Mouse (Mus musculus): ENCODE measurements around the gene Ildr2. TPM values are rescaled to one million over a fixed set of nuclear protein-coding genes. Genes with fewer than 3 reads are reported as not detected.

Ildr2 gene
- total RNA-seq (2014; fragmentation: Nextera tagmentation) (not detected in 2 replicates), total RNA-seq (2017) (0.06 and 0.11 TPM in 2 replicates), polyA plus RNA-seq (2012) (0.01 TPM in 1 of 2 replicates, not detected in the other)

- ATAC-seq (ENCODE audit: extremely low read depth, insufficient number of reproducible peaks, low FRiP score, poor library complexity, severe bottlenecking): no peak
- no peak for DNase-seq (ENCODE audit: low spot score)
- H3K27me3 ChIP-seq (ENCODE audit: insufficient read depth, low read length): no peaks in the 10 kb centered on the region
- H3K4me3 ChIP-seq (ENCODE audit: low read depth, low read length): no peak within 1 kb of the TSS
- H3K9me3 ChIP-seq (replicated peaks): no peaks in the 10 kb centered on the region
- H3K36me3 ChIP-seq (replicated peaks): no peaks in the 10 kb centered on the region
- H3K4me1 ChIP-seq (ENCODE audit: insufficient read depth, low read depth, low read length): no peaks in the 10 kb centered on the region
- TF ChIP-seq CTCF (IDR thresholded peaks at IDR 0.05; ENCODE audit: low read depth, low read length): no peak
- TF ChIP-seq GATA1 (IDR thresholded peaks at IDR 0.05; ENCODE audit: borderline replicate concordance, low read length): no peak
- no peak for TF ChIP-seq TAL1 (conservative IDR thresholded peaks at IDR 0.05; ENCODE audit: low read depth, low read length)
- no peak for TF ChIP-seq POLR2AphosphoS5 (IDR thresholded peaks at IDR 0.05; ENCODE audit: insufficient replicate concordance, low read depth, low read length)
- TF ChIP-seq GATA2 (IDR thresholded peaks at IDR 0.05; ENCODE audit: borderline replicate concordance, low read depth, low read length): no peak
Observed at GRCm38 (mm10) chr1:166253898-166254894, at the start of gene Ildr2. Gene Ildr2, plus strand, starts transcription at chr1:166254139.

GRCm38 (mm10) chr1:166204171-166204570 is 49.8 kb upstream of the Ildr2 start:
- Histone ChIP-seq H3K4me3 (ENCODE audit: low read depth, low read length) (no peak overlapping the region), H3K4me1 (ENCODE audit: insufficient read depth, low read depth, low read length) (no peaks in the 10 kb centered on the region), H3K9me3 (replicated peaks) (no peaks in the 10 kb centered on the region), H3K27me3 (ENCODE audit: insufficient read depth, low read length) (0 out of 2 replicates have a peak, but pooled peaks cover 8% of the 10 kb centered on the region), H3K36me3 (replicated peaks) (no peaks in the 10 kb centered on the region)
- DNase-seq (ENCODE audit: low spot score) (no peak), ATAC-seq (ENCODE audit: extremely low read depth, insufficient number of reproducible peaks, low FRiP score, poor library complexity, severe bottlenecking) (no peak)
- TF ChIP-seq POLR2AphosphoS5 (IDR thresholded peaks at IDR 0.05; ENCODE audit: insufficient replicate concordance, low read depth, low read length) (no peak), GATA1 (IDR thresholded peaks at IDR 0.05; ENCODE audit: borderline replicate concordance, low read length) (no peak), TAL1 (conservative IDR thresholded peaks at IDR 0.05; ENCODE audit: low read depth, low read length) (no peak), GATA2 (IDR thresholded peaks at IDR 0.05; ENCODE audit: borderline replicate concordance, low read depth, low read length) (no peak), CTCF (IDR thresholded peaks at IDR 0.05; ENCODE audit: low read depth, low read length) (no peak)

- ATAC-seq (ENCODE audit: extremely low read depth, insufficient number of reproducible peaks, low FRiP score, poor library complexity, severe bottlenecking) (no peak), DNase-seq (ENCODE audit: low spot score) (no peak)
- Histone ChIP-seq H3K36me3 (replicated peaks) (no peaks in the 10 kb centered on the region), H3K9me3 (replicated peaks) (no peaks in the 10 kb centered on the region), H3K27me3 (ENCODE audit: insufficient read depth, low read length) (0 out of 2 replicates have a peak, but pooled peaks cover 5% of the 10 kb centered on the region), H3K4me3 (ENCODE audit: low read depth, low read length) (no peak overlapping the region), H3K4me1 (ENCODE audit: insufficient read depth, low read depth, low read length) (no peaks in the 10 kb centered on the region)
- TF ChIP-seq POLR2AphosphoS5 (IDR thresholded peaks at IDR 0.05; ENCODE audit: insufficient replicate concordance, low read depth, low read length) (no peak), CTCF (IDR thresholded peaks at IDR 0.05; ENCODE audit: low read depth, low read length) (no peak), TAL1 (conservative IDR thresholded peaks at IDR 0.05; ENCODE audit: low read depth, low read length) (no peak), GATA1 (IDR thresholded peaks at IDR 0.05; ENCODE audit: borderline replicate concordance, low read length) (no peak), GATA2 (IDR thresholded peaks at IDR 0.05; ENCODE audit: borderline replicate concordance, low read depth, low read length) (no peak)
Observed at GRCm38 (mm10) chr1:166205159-166205558, 48.8 kb upstream of the Ildr2 start.

- H3K4me1 ChIP-seq (ENCODE audit: insufficient read depth, low read depth, low read length): no peaks in the 10 kb centered on the region
- H3K36me3 ChIP-seq (replicated peaks): no peaks in the 10 kb centered on the region
- DNase-seq (ENCODE audit: low spot score) (no peak), ATAC-seq (ENCODE audit: extremely low read depth, insufficient number of reproducible peaks, low FRiP score, poor library complexity, severe bottlenecking) (no peak)
- H3K27me3 ChIP-seq (ENCODE audit: insufficient read depth, low read length): 0 out of 2 replicates have a peak, but pooled peaks cover 5% of the 10 kb centered on the region
- no peak for TF ChIP-seq POLR2AphosphoS5 (IDR thresholded peaks at IDR 0.05; ENCODE audit: insufficient replicate concordance, low read depth, low read length)
- TF ChIP-seq GATA2 (IDR thresholded peaks at IDR 0.05; ENCODE audit: borderline replicate concordance, low read depth, low read length): no peak
- TF ChIP-seq TAL1 (conservative IDR thresholded peaks at IDR 0.05; ENCODE audit: low read depth, low read length): no peak
- no peak for TF ChIP-seq GATA1 (IDR thresholded peaks at IDR 0.05; ENCODE audit: borderline replicate concordance, low read length)
- no peak for TF ChIP-seq CTCF (IDR thresholded peaks at IDR 0.05; ENCODE audit: low read depth, low read length)
- no peaks in the 10 kb centered on the region for H3K9me3 ChIP-seq (replicated peaks)
- no peak overlapping the region for H3K4me3 ChIP-seq (ENCODE audit: low read depth, low read length)
Observed at GRCm38 (mm10) chr1:166209371-166209770, 44.6 kb upstream of the Ildr2 start.

- Histone ChIP-seq H3K4me1 (ENCODE audit: insufficient read depth, low read depth, low read length) (no peaks in the 10 kb centered on the region), H3K4me3 (ENCODE audit: low read depth, low read length) (no peak overlapping the region), H3K9me3 (replicated peaks) (no peaks in the 10 kb centered on the region), H3K36me3 (replicated peaks) (no peaks in the 10 kb centered on the region), H3K27me3 (ENCODE audit: insufficient read depth, low read length) (peaks cover 6% of the 10 kb centered on the region; the same call in 1 of the 2 replicates)
- TF ChIP-seq GATA2 (IDR thresholded peaks at IDR 0.05; ENCODE audit: borderline replicate concordance, low read depth, low read length) (no peak), POLR2AphosphoS5 (IDR thresholded peaks at IDR 0.05; ENCODE audit: insufficient replicate concordance, low read depth, low read length) (no peak), GATA1 (IDR thresholded peaks at IDR 0.05; ENCODE audit: borderline replicate concordance, low read length) (no peak), CTCF (IDR thresholded peaks at IDR 0.05; ENCODE audit: low read depth, low read length) (no peak), TAL1 (conservative IDR thresholded peaks at IDR 0.05; ENCODE audit: low read depth, low read length) (no peak)
- ATAC-seq (ENCODE audit: extremely low read depth, insufficient number of reproducible peaks, low FRiP score, poor library complexity, severe bottlenecking): no peak
- no peak for DNase-seq (ENCODE audit: low spot score)
Observed at GRCm38 (mm10) chr1:166214181-166214580, 39.8 kb upstream of the Ildr2 start.
